Mouse (Mus musculus): ENCODE measurements at regions not wholly inside any gene's neighbourhood (a gene's known extent, or its start where the extent isn't known, plus 50 kb on each side); places are given as distances from the start of the nearest gene placed in this dataset.
"Not testable (repeated sequence)": the region's sequence is repeated elsewhere in the genome, so short reads cannot be mapped to it uniquely, and the experiment has no call there.

DNA sequence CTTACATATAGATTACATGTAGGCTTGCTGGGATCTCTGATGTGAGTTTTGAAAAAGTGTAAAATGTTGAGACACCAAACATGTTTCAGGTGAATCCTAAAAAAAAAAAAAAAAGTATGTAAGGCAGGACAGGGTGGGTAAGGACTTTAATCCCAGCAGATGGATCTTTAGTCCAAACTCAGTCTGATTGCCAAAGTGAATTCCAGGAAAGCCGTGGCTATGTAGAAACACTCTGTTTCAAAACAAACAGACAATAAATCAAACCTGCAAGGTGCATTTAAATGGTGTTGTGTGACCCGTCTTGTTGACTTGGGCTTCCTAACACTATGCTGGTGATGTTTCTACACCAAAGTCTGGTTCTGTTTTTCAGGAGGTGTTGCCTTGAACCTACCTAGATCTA, 192.9 kb downstream of the Plxna1 start:
- no peaks in the 10 kb centered on the region for H3K9me3 ChIP-seq (replicated peaks; ENCODE audit: insufficient read depth, low read length)
- no peak overlapping the region for H3K9ac ChIP-seq (ENCODE audit: control insufficient read depth, low read depth, low read length, poor library complexity, severe bottlenecking)
- H3K79me2 ChIP-seq (ENCODE audit: control insufficient read depth, insufficient read depth, low read length, poor library complexity) = no peaks in the 10 kb centered on the region
- H3K4me1 ChIP-seq (ENCODE audit: control insufficient read depth in 1 of 2, insufficient read depth in 2 of 2, low read length in 2 of 2) = no peaks in the 10 kb centered on the region
- H3K4me3 ChIP-seq (ENCODE audit: control insufficient read depth in 1 of 2, insufficient read depth in 1 of 2, low read depth in 2 of 2, low read length in 2 of 2) = no peak overlapping the region
- peaks cover 0 to 4% of the 10 kb centered on the region in 2 experiments; a peak in 2 of 4 replicates for H3K27me3 ChIP-seq (ENCODE audit: control insufficient read depth in 1 of 2, insufficient read depth in 2 of 2, low read length in 2 of 2)
- H3K36me3 ChIP-seq (ENCODE audit: control insufficient read depth in 1 of 2, insufficient read depth in 2 of 2, low read length in 2 of 2) = no peaks in the 10 kb centered on the region
- no peak overlapping the region for H3K27ac ChIP-seq (ENCODE audit: control insufficient read depth, low read depth, low read length)
- no peak for DNase-seq (ENCODE audit: low read depth, low spot score)
- TF ChIP-seq NRF1 (IDR thresholded peaks at IDR 0.05; ENCODE audit: insufficient read depth, low read depth, low read length, poor library complexity, severe bottlenecking) (no peak), RAD21 (IDR thresholded peaks at IDR 0.05; ENCODE audit: low read depth, low read length) (no peak), USF2 (IDR thresholded peaks at IDR 0.05; ENCODE audit: borderline replicate concordance in 1 of 2, insufficient read depth in 1 of 2, low read depth in 1 of 2, low read length in 2 of 2) (no peak)

DNA sequence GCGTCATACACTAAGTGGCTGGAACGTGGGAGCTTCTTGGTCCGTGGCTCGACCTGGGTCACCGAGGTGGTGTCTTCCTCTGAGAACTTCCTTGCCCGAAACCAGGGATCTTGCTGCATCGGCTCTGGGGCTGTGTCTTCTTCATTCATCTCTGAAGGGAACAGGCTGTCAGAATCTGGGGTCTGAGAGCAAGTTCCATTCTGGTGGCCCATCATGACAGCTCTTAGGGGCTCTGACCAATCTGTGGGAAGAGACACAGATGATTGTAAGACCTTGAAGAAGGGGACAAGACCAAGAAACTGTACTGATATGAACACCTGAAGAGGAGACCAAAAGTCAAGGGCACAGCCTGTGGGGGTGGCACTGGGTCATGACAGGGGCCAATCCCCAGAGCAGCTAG, 177.5 kb downstream of the Plxna1 start:
- not testable (repeated sequence) for DNase-seq (ENCODE audit: low read depth, low spot score); H3K9me3 ChIP-seq (replicated peaks; ENCODE audit: insufficient read depth, low read length); H3K4me1 ChIP-seq (ENCODE audit: control insufficient read depth in 1 of 2, insufficient read depth in 2 of 2, low read length in 2 of 2)

DNA sequence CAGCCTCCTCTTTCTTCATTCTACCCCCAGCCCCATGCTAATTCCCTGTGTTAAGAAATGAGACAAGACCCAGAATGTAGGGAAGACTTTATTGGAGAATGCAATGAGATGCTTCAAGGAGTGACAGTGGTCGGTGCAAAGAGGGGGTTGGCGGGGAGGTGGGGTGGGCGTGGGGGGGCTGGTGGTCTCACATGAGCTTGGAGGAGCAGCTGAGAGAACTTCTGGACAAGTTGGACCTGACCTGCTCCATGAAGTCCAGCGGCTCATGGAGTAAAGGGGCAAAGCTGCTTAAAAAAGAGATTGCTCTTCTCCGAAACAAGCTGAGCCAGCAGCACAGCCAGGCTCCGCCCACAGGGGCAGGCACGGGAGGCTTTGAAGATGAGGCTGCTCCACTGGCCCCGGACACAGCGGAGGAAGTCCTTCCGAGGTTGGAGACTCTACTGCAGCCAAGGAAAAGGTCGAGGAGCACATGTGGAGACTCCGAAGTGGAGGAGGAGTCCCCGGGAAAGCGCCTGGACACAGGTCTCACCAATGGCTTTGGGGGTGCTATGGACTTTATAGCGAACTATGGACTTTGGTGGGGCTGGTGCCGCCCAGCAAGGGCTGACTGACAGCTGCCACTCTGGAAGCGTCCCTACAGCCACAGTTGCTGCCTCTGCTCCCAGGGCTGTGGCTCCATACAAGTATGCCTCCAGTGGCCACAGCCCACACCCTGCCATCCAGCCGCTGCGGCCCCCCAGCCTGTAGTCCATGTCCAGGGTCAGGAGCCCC, 161.7 kb downstream of the Plxna1 start:
- H3K4me3 ChIP-seq (ENCODE audit: control insufficient read depth in 1 of 2, insufficient read depth in 1 of 2, low read depth in 2 of 2, low read length in 2 of 2); H3K9ac ChIP-seq (ENCODE audit: control insufficient read depth, low read depth, low read length, poor library complexity, severe bottlenecking); H3K27me3 ChIP-seq (ENCODE audit: control insufficient read depth in 1 of 2, insufficient read depth in 2 of 2, low read length in 2 of 2); H3K4me1 ChIP-seq (ENCODE audit: control insufficient read depth in 1 of 2, insufficient read depth in 2 of 2, low read length in 2 of 2); DNase-seq (ENCODE audit: low read depth, low spot score); H3K27ac ChIP-seq (ENCODE audit: control insufficient read depth, low read depth, low read length); H3K36me3 ChIP-seq (ENCODE audit: control insufficient read depth in 1 of 2, insufficient read depth in 2 of 2, low read length in 2 of 2); H3K9me3 ChIP-seq (replicated peaks; ENCODE audit: insufficient read depth, low read length); H3K79me2 ChIP-seq (ENCODE audit: control insufficient read depth, insufficient read depth, low read length, poor library complexity): not testable (repeated sequence)

More for the DNA sequence above, 177.5 kb downstream of the Plxna1 start:
- H3K36me3 ChIP-seq (ENCODE audit: control insufficient read depth in 1 of 2, insufficient read depth in 2 of 2, low read length in 2 of 2); H3K4me3 ChIP-seq (ENCODE audit: control insufficient read depth in 1 of 2, insufficient read depth in 1 of 2, low read depth in 2 of 2, low read length in 2 of 2); H3K79me2 ChIP-seq (ENCODE audit: control insufficient read depth, insufficient read depth, low read length, poor library complexity); H3K27ac ChIP-seq (ENCODE audit: control insufficient read depth, low read depth, low read length); H3K9ac ChIP-seq (ENCODE audit: control insufficient read depth, low read depth, low read length, poor library complexity, severe bottlenecking); H3K27me3 ChIP-seq (ENCODE audit: control insufficient read depth in 1 of 2, insufficient read depth in 2 of 2, low read length in 2 of 2): not testable (repeated sequence)

DNA sequence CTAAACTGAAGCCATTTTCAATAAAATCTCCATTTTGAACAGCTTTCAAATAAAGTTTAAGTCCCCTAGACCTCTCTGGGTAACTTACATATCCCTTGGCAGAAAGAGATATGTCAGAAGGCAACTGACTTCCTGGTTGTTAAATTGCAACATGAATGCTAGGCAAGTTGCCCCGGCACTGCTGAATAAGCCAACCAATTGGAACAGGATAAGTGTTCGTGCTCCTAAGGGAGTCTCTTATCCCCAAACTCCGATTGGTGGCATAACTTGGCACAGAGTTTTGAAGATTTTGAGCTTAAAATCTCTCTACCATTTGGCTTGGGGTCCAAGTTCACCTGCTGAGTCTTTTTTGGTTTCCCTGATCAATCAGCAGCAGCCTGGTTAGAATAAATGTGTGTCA, 147.4 kb downstream of the Plxna1 start:
- H3K27me3 ChIP-seq (ENCODE audit: control insufficient read depth in 1 of 2, insufficient read depth in 2 of 2, low read length in 2 of 2) = peaks cover 10 to 18% of the 10 kb centered on the region in 2 experiments
- H3K36me3 ChIP-seq (ENCODE audit: control insufficient read depth in 1 of 2, insufficient read depth in 2 of 2, low read length in 2 of 2) = no peaks in the 10 kb centered on the region
- TF ChIP-seq USF2 (IDR thresholded peaks at IDR 0.05; ENCODE audit: borderline replicate concordance in 1 of 2, insufficient read depth in 1 of 2, low read depth in 1 of 2, low read length in 2 of 2) (no peak), GATA1 (IDR thresholded peaks at IDR 0.05; ENCODE audit: low read depth, low read length) (no peak), MAX (IDR thresholded peaks at IDR 0.05; ENCODE audit: low read length) (no peak), BHLHE40 (IDR thresholded peaks at IDR 0.05; ENCODE audit: borderline replicate concordance, low read depth, low read length) (no peak), POLR2AphosphoS2 (IDR thresholded peaks at IDR 0.05; ENCODE audit: low read length) (no peak), MEF2A (IDR thresholded peaks at IDR 0.05; ENCODE audit: extremely low read depth, insufficient replicate concordance, low read depth, low read length, poor library complexity, severe bottlenecking) (no peak), JUND (IDR thresholded peaks at IDR 0.05; ENCODE audit: low read depth, low read length) (no peak), RCOR1 (IDR thresholded peaks at IDR 0.05; ENCODE audit: low read depth, low read length) (no peak), NELFE (IDR thresholded peaks at IDR 0.05; ENCODE audit: low read depth, low read length) (no peak), UBTF (IDR thresholded peaks at IDR 0.05; ENCODE audit: borderline replicate concordance, insufficient read depth, low read depth, low read length) (no peak), CHD1 (IDR thresholded peaks at IDR 0.05; ENCODE audit: low read depth, low read length) (no peak)
- no peaks in the 10 kb centered on the region for H3K9me3 ChIP-seq (replicated peaks; ENCODE audit: insufficient read depth, low read length)
- peak; percentile 9 for DNase-seq (ENCODE audit: low read depth, low spot score)
- no peak overlapping the region for H3K4me3 ChIP-seq (ENCODE audit: control insufficient read depth in 1 of 2, insufficient read depth in 1 of 2, low read depth in 2 of 2, low read length in 2 of 2)
- no peaks in the 10 kb centered on the region for H3K4me1 ChIP-seq (ENCODE audit: control insufficient read depth in 1 of 2, insufficient read depth in 2 of 2, low read length in 2 of 2)
- H3K79me2 ChIP-seq (ENCODE audit: control insufficient read depth, insufficient read depth, low read length, poor library complexity) = no peaks in the 10 kb centered on the region
- no peak overlapping the region for H3K9ac ChIP-seq (ENCODE audit: control insufficient read depth, low read depth, low read length, poor library complexity, severe bottlenecking)
- no peak overlapping the region for H3K27ac ChIP-seq (ENCODE audit: control insufficient read depth, low read depth, low read length)

All from MEL (cell line).